Mouse (Mus musculus) lung, adult 2 months (tissue): ENCODE measurements around the gene Hypk.

Experiments
- CTCF ChIP-seq: fragments of 200-500 bp; IDR thresholded peaks from 2 replicates; pipeline ENCODE4 v1.5.1; 2011; ENCODE audit warnings: mild to moderate bottlenecking, low read length, control low read depth; ENCODE audit not compliant: insufficient read depth
- POLR2A ChIP-seq: fragments of 200-500 bp; IDR thresholded peaks from 2 replicates; pipeline ENCODE4 v1.6.1; 2011; ENCODE audit warnings: low read depth, mild to moderate bottlenecking, control low read depth, low read length, borderline replicate concordance; ENCODE audit errors: extremely low read depth

GRCm38 (mm10) chr2:121455534-121455933 lies 2.4 kb downstream of the Hypk start:
- TF ChIP-seq CTCF (no peak), POLR2A (no peak)
